Mouse (Mus musculus): ENCODE measurements at regions not wholly inside any gene's neighbourhood (a gene's known extent, or its start where the extent isn't known, plus 50 kb on each side); places are given as distances from the start of the nearest gene placed in this dataset.
"Not testable (repeated sequence)": the region's sequence is repeated elsewhere in the genome, so short reads cannot be mapped to it uniquely, and the experiment has no call there.

- not testable (repeated sequence) for TF ChIP-seq CTCF (IDR thresholded peaks at IDR 0.05; ENCODE audit: borderline replicate concordance, insufficient read depth, low read length); POLR2A (IDR thresholded peaks at IDR 0.05; ENCODE audit: low read depth, low read length)
Observed at GRCm38 (mm10) chr17:83968124-83968523, 120.4 kb upstream of the Haao start.

All from embryonic fibroblast, embryonic 13.5 days (primary cell).